Mouse (Mus musculus): Measurements from ENCODE around the gene Sec1.
A peak's percentile ranks its signal among the peaks of the same experiment; 100 is the strongest.

Sec1 gene

DNA sequence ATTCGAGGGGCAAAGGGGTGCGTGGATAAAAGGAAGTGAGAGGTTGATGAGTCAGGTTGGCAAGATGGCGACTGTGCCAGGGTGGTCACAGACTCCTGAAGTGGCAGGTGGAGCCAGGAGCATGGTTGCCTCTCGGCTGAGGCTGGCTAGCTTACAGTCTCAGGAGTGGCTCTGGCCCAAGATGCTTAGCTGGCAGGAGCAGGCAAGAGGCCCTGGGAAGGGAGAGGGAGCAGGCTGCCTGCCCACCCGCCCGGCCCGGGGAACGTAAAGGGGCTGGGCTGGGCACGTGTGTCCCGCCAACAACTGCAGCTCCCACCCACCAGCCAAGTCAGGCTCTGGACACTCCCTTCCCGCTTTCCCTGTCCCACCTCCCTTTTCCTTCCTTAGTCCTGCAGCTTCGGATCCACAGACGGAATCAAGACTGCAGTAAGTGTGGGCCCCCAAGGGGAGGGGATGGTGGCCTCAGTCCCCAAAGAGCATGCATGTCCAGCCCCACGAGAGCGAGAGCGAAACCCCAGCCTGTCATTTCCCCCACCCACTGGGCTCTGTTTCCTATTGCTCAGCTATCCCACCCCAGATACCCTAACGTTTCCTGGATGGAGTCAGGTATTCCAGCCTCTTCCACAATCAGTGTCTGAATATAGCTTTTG, 52.7 kb downstream of the Sec1 start:
- DNase-seq (ENCODE audit: low spot score in 2 of 2): no peak

DNA sequence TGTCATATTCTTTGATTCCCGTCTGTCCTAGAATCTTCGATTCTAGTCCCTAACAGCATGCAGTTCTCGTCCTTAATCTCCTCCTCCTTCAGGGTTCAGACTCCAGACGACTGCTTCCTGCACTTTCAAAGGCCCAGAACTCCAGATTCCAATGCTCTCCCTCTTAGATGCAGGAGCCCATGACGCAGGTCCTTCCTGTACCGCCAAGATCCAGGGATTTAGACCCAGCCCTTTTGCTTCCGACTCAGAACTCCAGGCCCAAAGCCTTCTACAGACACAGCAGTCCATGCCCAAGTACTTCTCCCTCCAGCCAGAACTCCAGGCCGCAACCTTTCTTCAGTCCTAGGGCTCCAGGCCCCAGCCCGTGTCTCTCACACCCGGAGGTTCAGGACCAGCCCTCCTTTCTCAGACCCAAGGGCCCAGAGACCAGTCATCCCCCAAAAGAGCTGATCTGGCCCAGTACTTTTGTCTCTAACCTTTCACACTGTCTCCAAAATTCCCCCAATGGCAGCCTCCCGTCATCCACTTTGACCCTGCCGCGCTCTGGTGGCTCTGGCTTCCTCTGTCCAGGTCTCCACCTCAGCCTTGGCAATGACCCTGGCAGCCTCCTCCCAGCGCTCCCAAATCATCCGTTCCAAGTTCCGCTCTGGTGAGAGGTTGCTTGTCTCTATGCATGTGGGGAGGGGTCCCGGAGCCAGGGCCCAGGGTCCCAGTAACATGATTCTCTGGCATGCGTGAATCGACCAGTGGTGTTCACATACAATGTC, 53.8 kb downstream of the Sec1 start:
- DNase-seq (ENCODE audit: low spot score in 2 of 2): no peak

DNA sequence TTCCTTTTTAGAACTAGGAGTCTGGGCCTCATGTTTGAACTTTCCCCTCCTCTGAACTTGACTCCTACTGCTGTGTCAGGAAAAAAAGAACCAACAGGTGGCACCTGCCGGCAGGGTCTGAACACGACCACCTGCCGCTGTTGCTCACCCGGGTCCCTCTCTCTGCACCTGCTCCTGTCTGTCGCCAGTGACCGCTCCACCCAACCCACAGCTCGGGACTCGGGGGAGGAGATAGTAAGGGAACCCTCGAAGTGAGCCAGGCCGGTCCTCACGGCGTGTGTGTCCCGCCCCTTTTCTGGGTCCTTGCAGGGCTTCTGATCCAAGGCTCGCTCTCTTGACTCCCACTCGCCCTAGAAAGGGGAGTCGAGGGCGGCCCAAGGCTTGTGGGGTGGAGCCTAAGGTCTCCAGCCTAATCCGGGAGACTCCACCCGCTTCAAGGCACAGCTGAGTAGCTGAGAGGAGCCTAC, 54.6 kb downstream of the Sec1 start, which contains the start of gene Mamstr:
Gene Mamstr (plus strand): TSS at position 417 of the 467 bp plus-strand sequence.
- DNase-seq (ENCODE audit: low spot score in 2 of 2): no peak

DNA sequence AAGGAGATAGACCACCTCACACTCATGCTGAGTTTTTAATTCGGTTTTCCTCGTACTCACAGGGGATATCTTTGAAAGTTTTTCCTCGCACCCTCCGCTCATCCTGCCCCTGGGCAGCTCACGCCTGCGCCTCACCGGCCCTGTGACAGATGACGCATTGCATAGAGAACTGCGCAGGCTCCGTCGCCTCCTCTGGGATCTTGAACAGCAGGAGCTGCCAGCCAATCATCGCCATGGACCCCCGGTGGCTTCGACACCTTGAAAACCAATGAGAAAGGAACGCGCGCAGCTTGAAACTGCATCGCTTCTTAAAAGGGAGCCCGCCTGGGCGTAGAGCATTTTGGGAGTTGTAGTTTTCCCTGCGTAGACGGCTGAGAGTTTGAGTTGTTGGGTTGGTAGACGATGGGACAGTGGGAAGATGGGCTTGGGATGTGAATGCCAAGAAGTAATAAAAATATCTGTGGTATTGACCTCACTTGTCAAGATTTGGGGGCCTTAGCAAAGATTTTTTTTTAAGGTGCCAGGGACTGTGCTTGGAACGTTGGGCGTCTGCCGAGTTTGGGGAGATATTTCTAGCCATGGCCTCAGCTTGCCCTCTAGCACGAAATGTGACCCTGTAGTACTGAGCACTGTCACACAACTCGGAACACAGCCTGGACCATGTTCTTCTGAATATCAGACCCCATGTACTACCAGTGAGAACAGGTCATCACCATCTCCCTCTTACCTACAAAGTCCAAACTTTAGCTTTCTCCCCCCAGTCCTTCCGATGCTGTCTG, 55.4 kb downstream of the Sec1 start:
- DNase-seq (ENCODE audit: low spot score in 2 of 2): peak; percentile 65 to 89

DNA sequence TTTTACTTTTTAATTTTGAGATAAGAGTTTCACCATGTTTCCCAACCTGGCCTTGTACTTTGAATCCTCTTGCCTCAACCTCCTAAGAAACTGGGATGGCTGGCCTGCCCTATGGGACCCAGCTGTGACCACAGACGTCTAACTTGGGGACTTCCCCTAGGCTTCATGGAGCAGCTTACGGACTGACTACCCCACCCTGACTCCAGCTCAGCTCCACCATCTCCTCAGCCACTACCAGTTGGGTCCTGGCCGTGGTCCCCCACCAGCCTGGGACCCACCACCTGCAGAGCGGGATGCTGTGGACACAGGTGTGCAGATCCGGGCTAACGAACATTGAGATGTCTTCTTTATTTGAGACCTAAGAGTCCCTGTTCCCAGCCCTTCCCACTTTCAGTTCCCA, 56.5 kb downstream of the Sec1 start:
- no peak for DNase-seq (ENCODE audit: low spot score in 2 of 2)

DNA sequence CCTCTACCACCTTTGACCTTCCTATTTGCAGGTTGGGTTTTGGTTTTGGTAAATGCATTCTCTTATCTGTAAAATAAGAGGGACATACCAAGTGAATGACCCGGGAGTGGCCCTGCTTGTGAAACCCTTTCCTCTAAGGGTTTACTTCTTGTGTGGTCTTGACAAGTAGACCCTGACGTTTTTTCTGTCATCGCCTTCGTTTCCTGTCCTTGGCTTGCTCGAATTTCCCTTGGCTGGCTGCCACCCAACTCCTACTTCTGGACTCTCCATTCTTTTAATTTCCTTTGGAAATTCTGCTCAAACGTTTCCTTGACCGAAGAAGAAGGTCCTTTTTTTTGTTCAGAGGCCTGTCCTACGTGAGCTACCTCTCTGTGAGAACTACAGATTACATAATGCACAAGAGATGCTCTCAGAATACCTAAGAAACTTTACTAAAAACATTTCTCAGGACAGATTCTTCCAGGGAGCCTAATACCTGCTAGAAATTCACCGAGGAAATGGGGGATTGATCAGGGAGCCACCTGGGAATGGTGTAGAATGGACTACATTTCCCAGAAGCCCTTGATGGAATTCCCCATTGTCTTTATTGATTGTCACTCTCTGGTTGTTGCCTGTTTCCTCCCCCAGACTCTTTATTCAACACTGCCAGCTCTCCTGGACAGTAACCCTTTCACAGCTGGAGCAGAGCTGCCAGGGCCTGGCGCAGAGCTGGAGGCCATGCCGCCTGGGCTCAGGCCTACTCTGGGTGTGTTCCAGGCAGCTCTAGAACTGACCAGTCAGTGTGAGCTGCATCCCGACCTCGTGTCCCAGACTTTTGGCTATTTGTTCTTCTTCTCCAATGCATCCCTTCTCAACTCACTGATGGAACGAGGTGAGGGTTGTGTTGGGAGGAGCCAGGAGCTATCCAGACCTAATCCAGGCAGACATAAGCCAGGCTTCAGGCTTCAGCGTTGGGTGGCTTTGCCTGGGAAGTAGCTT, 58.2 kb downstream of the Sec1 start:
- no peak for DNase-seq (ENCODE audit: low spot score in 2 of 2)

DNA sequence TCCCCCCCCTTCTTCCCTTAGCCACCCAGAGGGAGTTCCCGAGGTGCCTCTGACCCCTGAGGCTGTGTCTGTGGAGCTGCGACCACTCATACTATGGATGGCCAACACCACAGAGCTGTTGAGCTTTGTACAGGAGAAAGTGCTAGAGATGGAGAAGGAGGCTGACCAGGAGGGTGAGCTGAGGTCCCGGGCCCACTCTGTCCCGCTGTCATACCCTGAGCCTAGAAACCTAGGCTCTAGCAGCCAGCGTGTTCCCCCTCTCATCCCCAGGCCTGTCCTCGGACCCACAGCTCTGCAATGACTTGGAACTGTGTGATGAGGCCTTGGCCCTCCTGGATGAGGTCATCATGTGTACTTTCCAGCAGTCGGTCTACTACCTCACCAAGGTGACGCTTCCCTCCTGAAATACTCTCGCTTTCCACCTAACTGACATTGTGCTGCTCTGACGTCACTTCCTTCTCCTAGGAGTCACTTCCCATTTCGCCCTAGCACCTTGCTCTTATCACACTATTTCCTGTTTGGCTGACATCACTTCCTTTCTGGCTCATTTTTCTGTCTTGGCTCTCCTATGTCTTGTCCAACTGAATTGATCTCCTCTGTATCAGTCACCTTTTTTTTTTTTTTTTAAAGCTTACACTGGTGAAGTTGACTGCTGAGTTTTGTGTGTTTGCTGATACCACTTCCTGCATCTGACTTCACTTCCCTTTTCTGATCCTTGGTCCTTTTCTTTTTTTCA, 59.1 kb downstream of the Sec1 start:
- no peak for DNase-seq (ENCODE audit: low spot score in 2 of 2)

DNA sequence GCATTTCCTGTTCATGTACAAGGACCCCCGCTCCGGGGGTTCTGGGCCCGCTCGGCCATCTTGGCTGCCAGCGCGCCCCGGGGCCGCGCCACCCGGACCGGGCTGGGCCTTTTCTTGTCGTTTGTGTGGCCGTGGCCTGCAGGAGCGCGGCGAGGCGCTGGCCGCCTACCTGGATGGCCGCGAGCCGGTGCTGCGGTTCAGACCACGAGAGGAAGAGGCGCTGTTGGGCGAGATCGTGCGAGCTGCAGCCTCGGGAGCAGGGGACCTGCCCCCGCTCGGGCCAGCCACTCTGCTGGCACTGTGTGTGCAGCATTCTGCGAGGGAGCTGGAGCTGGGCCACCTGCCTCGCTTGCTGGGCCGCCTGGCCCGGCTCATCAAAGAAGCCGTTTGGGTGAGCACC, 61.7 kb downstream of the Sec1 start:
- DNase-seq (ENCODE audit: low spot score in 2 of 2): no peak

DNA sequence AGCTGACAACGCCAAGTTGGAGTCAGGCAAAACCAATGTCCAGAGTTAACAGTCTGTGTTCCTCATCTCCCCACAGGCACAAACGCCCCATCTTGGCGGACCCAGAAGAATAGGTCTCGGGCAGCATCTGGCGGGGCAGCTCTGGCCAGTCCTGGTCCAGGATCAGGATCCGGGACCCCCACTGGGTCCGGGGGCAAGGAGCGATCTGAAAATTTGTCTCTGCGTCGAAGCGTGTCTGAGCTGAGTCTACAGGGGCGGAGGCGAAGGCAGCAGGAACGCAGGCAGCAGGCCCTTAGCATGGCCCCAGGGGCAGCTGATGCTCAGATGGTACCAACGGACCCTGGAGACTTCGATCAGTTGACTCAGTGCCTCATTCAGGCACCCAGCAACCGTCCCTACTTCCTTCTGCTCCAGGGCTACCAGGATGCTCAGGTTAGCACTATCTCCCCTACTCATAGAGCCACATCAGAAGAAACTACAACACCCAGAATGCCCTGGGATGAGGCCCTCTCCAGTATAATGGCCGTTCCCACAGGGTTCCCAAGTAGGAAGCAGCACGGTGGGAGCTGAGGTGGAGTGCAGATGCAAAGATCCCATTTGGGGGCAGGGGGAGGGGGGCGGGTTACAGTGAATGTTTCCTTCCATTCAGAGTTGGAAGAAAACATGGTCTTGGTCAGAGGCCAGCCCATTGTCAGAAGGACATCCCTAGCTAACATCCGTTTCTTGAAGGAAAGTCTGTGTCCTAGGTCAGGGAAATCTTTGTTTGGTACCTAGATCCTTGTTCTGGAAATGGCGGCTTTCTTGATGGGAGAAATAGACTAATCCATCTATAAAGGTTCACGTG, 63.9 kb downstream of the Sec1 start:
- no peak for DNase-seq (ENCODE audit: low spot score in 2 of 2)

DNA sequence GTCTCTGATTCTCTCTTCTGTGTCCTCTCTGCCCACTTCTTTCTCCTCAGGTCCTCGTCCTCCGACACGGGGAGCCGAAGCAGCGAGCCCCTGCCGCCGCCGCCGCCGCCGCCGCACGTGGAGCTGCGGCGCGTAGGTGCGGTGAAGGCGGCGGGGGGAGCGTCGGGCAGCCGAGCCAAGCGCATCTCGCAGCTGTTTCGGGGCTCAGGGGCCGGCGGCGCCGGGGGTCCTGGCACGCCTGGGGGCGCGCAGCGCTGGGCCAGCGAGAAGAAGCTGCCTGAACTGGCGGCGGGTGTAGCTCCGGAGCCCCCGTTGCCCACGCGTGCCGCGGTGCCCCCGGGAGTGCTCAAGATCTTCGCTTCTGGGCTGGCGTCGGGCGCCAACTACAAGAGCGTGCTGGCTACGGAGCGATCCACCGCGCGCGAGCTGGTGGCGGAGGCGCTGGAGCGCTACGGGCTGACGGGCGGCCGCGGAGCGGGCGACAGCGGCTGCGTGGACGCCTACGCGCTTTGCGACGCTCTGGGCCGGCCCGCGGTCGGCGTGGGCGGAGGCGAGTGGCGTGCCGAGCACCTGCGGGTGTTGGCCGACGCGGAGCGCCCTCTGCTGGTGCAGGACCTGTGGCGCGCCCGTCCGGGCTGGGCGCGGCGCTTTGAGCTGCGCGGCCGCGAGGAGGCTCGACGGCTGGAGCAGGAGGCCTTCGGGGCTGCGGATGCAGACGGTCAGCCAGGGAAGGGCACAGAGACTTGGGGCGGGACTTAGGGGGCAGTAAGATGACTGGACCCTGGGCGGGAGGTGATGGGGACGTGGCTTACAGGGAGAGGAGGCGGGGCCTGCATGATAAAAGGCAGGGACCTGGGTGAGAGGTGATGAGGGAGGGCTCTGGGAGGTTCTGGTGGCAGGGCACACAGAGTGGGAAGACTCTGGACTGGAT, 65.6 kb downstream of the Sec1 start:
- DNase-seq (ENCODE audit: low spot score in 2 of 2): peak; percentile 81 to 89
